Mouse (Mus musculus): ENCODE data around the gene Pknox2. TPM values are rescaled to one million over a fixed set of nuclear protein-coding genes. Genes with fewer than 3 reads are reported as not detected.

Pknox2 gene
- polyA plus RNA-seq, 1 experiment from 2014 or later, result 44.7 TPM

GRCm38 (mm10) chr9:37030347-37031213 is 116.6 kb downstream of the Pknox2 start:
- WGBS, result 33% methylated on average over 9 of the region's 9 CpGs
- H3K4me1 ChIP-seq (replicated peaks), result peaks cover 55% of the 10 kb centered on the region
- H3K9ac ChIP-seq, result 0 out of 2 replicates have a peak overlapping the region, but pooled peaks have one; percentile 35
- peak overlapping the region; percentile 72 for H3K27ac ChIP-seq
- H3K36me3 ChIP-seq, result no peaks in the 10 kb centered on the region
- H3K4me2 ChIP-seq, result no peak overlapping the region
- H3K4me3 ChIP-seq, result no peak overlapping the region
- no peaks in the 10 kb centered on the region for H3K27me3 ChIP-seq
- no peaks in the 10 kb centered on the region for H3K9me3 ChIP-seq
- ATAC-seq (ENCODE audit: low FRiP score), result no peak

GRCm38 (mm10) chr9:37029811-37030346 is 117.3 kb downstream of the Pknox2 start:
- no peaks in the 10 kb centered on the region for H3K27me3 ChIP-seq
- H3K36me3 ChIP-seq, result no peaks in the 10 kb centered on the region
- no peaks in the 10 kb centered on the region for H3K9me3 ChIP-seq
- 77% methylated on average over 3 of the region's 3 CpGs for WGBS
- no peak overlapping the region for H3K4me3 ChIP-seq
- H3K4me1 ChIP-seq (replicated peaks), result peaks cover 62% of the 10 kb centered on the region
- H3K27ac ChIP-seq, result peak overlapping the region; percentile 72
- no peak overlapping the region for H3K9ac ChIP-seq
- ATAC-seq (ENCODE audit: low FRiP score), result 0 out of 2 replicates have a peak, but pooled peaks have one; percentile 3
- no peak overlapping the region for H3K4me2 ChIP-seq

GRCm38 (mm10) chr9:37027825-37028575 is 119.2 kb downstream of the Pknox2 start:
- WGBS, result 44% methylated on average over 7 of the region's 7 CpGs
- ATAC-seq (ENCODE audit: low FRiP score), result no peak
- Histone ChIP-seq H3K27ac (no peak overlapping the region), H3K9ac (no peak overlapping the region), H3K4me3 (no peak overlapping the region), H3K9me3 (no peaks in the 10 kb centered on the region), H3K36me3 (no peaks in the 10 kb centered on the region), H3K27me3 (no peaks in the 10 kb centered on the region), H3K4me2 (no peak overlapping the region), H3K4me1 (replicated peaks) (peaks cover 56% of the 10 kb centered on the region)

GRCm38 (mm10) chr9:37025913-37026312 is 121.3 kb downstream of the Pknox2 start:
- peaks cover 71% of the 10 kb centered on the region for H3K4me1 ChIP-seq (replicated peaks)
- WGBS, result 17% methylated on average over 3 of the region's 3 CpGs

GRCm38 (mm10) chr9:37021586-37022230 is 125.5 kb downstream of the Pknox2 start:
- H3K27me3 ChIP-seq, result no peaks in the 10 kb centered on the region
- no peak overlapping the region for H3K4me3 ChIP-seq
- H3K27ac ChIP-seq, result peak overlapping the region; percentile 70
- no peaks in the 10 kb centered on the region for H3K36me3 ChIP-seq
- ATAC-seq (ENCODE audit: low FRiP score), result no peak
- no peak overlapping the region for H3K4me2 ChIP-seq
- H3K9ac ChIP-seq, result no peak overlapping the region
- WGBS, result 17% methylated on average over 3 of the region's 3 CpGs
- H3K9me3 ChIP-seq, result no peaks in the 10 kb centered on the region
- peaks cover 55% of the 10 kb centered on the region for H3K4me1 ChIP-seq (replicated peaks)

More at GRCm38 (mm10) chr9:37025913-37026312, 121.3 kb downstream of the Pknox2 start:
- Histone ChIP-seq H3K27ac (peak overlapping the region; percentile 69), H3K9ac (no peak overlapping the region; the same call in 1 of the 2 replicates), H3K27me3 (no peaks in the 10 kb centered on the region), H3K4me2 (no peak overlapping the region), H3K4me3 (no peak overlapping the region), H3K9me3 (no peaks in the 10 kb centered on the region), H3K36me3 (no peaks in the 10 kb centered on the region)
- ATAC-seq (ENCODE audit: low FRiP score), result no peak

- ATAC-seq (ENCODE audit: low FRiP score), result no peak
- WGBS, result 31% methylated on average over 1 of the region's 1 CpGs
Observed at GRCm38 (mm10) chr9:37018154-37018553, 129.1 kb downstream of the Pknox2 start.

GRCm38 (mm10) chr9:37017169-37017568 is 130.0 kb downstream of the Pknox2 start:
- Histone ChIP-seq H3K4me2 (no peak overlapping the region), H3K9me3 (no peaks in the 10 kb centered on the region), H3K27me3 (no peaks in the 10 kb centered on the region), H3K27ac (no peak overlapping the region), H3K4me3 (no peak overlapping the region), H3K36me3 (no peaks in the 10 kb centered on the region), H3K9ac (0 out of 2 replicates have a peak overlapping the region, but pooled peaks have one; percentile 19), H3K4me1 (replicated peaks) (peaks cover 44% of the 10 kb centered on the region)
- WGBS, result 85% methylated on average over 7 of the region's 7 CpGs
- no peak for ATAC-seq (ENCODE audit: low FRiP score)

More at GRCm38 (mm10) chr9:37018154-37018553, 129.1 kb downstream of the Pknox2 start:
- Histone ChIP-seq H3K4me3 (no peak overlapping the region), H3K4me1 (replicated peaks) (peaks cover 49% of the 10 kb centered on the region), H3K36me3 (no peaks in the 10 kb centered on the region), H3K9ac (no peak overlapping the region), H3K27ac (no peak overlapping the region), H3K27me3 (no peaks in the 10 kb centered on the region), H3K9me3 (no peaks in the 10 kb centered on the region), H3K4me2 (no peak overlapping the region)

GRCm38 (mm10) chr9:37016165-37016564 is 131.0 kb downstream of the Pknox2 start:
- H3K4me2 ChIP-seq, result no peak overlapping the region
- no peaks in the 10 kb centered on the region for H3K36me3 ChIP-seq
- no peak overlapping the region for H3K4me3 ChIP-seq
- no peaks in the 10 kb centered on the region for H3K9me3 ChIP-seq
- H3K27ac ChIP-seq, result no peak overlapping the region
- no peaks in the 10 kb centered on the region for H3K27me3 ChIP-seq
- no peak for ATAC-seq (ENCODE audit: low FRiP score)
- peaks cover 44% of the 10 kb centered on the region for H3K4me1 ChIP-seq (replicated peaks)
- H3K9ac ChIP-seq, result no peak overlapping the region

GRCm38 (mm10) chr9:37013565-37013964 is 133.6 kb downstream of the Pknox2 start:
- no peak overlapping the region for H3K4me2 ChIP-seq
- H3K9me3 ChIP-seq, result no peaks in the 10 kb centered on the region
- H3K4me1 ChIP-seq (replicated peaks), result peaks cover 42% of the 10 kb centered on the region
- peak; percentile 45; the same call in 1 of the 2 replicates for ATAC-seq (ENCODE audit: low FRiP score)
- H3K27ac ChIP-seq, result peak overlapping the region; percentile 52
- H3K4me3 ChIP-seq, result no peak overlapping the region
- no peaks in the 10 kb centered on the region for H3K27me3 ChIP-seq
- H3K36me3 ChIP-seq, result no peaks in the 10 kb centered on the region
- H3K9ac ChIP-seq, result no peak overlapping the region
- WGBS, result 33% methylated on average over 8 of the region's 8 CpGs

GRCm38 (mm10) chr9:37008090-37008489 is 139.1 kb downstream of the Pknox2 start:
- H3K9ac ChIP-seq, result no peak overlapping the region
- no peak overlapping the region for H3K27ac ChIP-seq
- H3K36me3 ChIP-seq, result no peaks in the 10 kb centered on the region
- WGBS, result 22% methylated on average over 5 of the region's 5 CpGs
- H3K9me3 ChIP-seq, result no peaks in the 10 kb centered on the region
- no peak overlapping the region for H3K4me3 ChIP-seq
- H3K4me2 ChIP-seq, result no peak overlapping the region
- no peaks in the 10 kb centered on the region for H3K27me3 ChIP-seq
- H3K4me1 ChIP-seq (replicated peaks), result peaks cover 59% of the 10 kb centered on the region
- ATAC-seq (ENCODE audit: low FRiP score), result no peak

GRCm38 (mm10) chr9:37004676-37005075 is 142.5 kb downstream of the Pknox2 start:
- Histone ChIP-seq H3K27ac (no peak overlapping the region), H3K9me3 (no peaks in the 10 kb centered on the region), H3K4me1 (replicated peaks) (peaks cover 61% of the 10 kb centered on the region), H3K9ac (no peak overlapping the region), H3K36me3 (no peaks in the 10 kb centered on the region), H3K4me2 (no peak overlapping the region), H3K4me3 (no peak overlapping the region), H3K27me3 (no peaks in the 10 kb centered on the region)
- ATAC-seq (ENCODE audit: low FRiP score), result no peak
- 32% methylated on average over 6 of the region's 6 CpGs for WGBS
